Mouse (Mus musculus) intestine, postnatal 0 days (tissue): Measurements from ENCODE around the gene Immt. TPM values are rescaled to one million over a fixed set of nuclear protein-coding genes. Genes with fewer than 3 reads are reported as not detected.
"Not testable (repeated sequence)": the region's sequence is repeated elsewhere in the genome, so short reads cannot be mapped to it uniquely, and the experiment has no call there.

Experiments
- ATAC-seq: fragments of 200-750 bp; cut with Nextera tagmentation; 2 replicates; pipeline ENCODE4 v1.8.0; 2017; ENCODE audit warnings: mild to moderate bottlenecking, moderate TSS enrichment, moderate library complexity
- H3K27ac ChIP-seq: fragments of 300-500 bp; sonication (generic); 2 replicates; pipeline ENCODE4 v1.5.1; 2014; ENCODE audit warnings: mild to moderate bottlenecking, low read depth, low read length, moderate library complexity
- H3K27me3 ChIP-seq: fragments of 300-500 bp; sonication (generic); replicated peaks from 2 replicates; pipeline ENCODE4 v1.6.1; 2014; ENCODE audit warnings: low read length, mixed read lengths; ENCODE audit not compliant: control insufficient read depth, insufficient read depth
- H3K36me3 ChIP-seq: fragments of 300-500 bp; sonication (generic); 2 replicates; pipeline ENCODE4 v1.6.1; 2014; ENCODE audit warnings: mild to moderate bottlenecking, moderate library complexity; ENCODE audit not compliant: control insufficient read depth, insufficient read depth
- H3K4me1 ChIP-seq: fragments of 300-500 bp; sonication (generic); replicated peaks from 2 replicates; pipeline ENCODE4 v1.6.1; 2014; ENCODE audit warnings: antibody characterized with exemption, low read length, mixed read lengths; ENCODE audit not compliant: control insufficient read depth, insufficient read depth
- H3K4me2 ChIP-seq: fragments of 300-500 bp; sonication (generic); replicated peaks from 2 replicates; pipeline ENCODE4 v1.6.1; 2014; ENCODE audit warnings: low read depth, mild to moderate bottlenecking, moderate library complexity
- H3K4me3 ChIP-seq: fragments of 300-500 bp; sonication (generic); 2 replicates; pipeline ENCODE4 v1.5.1; 2014; ENCODE audit warnings: low read depth, low read length
- H3K9ac ChIP-seq: fragments of 300-500 bp; sonication (generic); 2 replicates; pipeline ENCODE4 v1.6.1; 2014; ENCODE audit warnings: mild to moderate bottlenecking, low read depth, low read length
- H3K9me3 ChIP-seq: fragments of 300-500 bp; sonication (generic); 2 replicates; pipeline ENCODE4 v1.6.1; 2016; ENCODE audit warnings: mixed run types; ENCODE audit not compliant: control insufficient read depth
- CTCF ChIP-seq: sonication (generic); IDR thresholded peaks from 2 replicates; pipeline ENCODE4 v1.5.1; 2016; ENCODE audit warnings: low read depth, mild to moderate bottlenecking, control low read depth, antibody characterized with exemption, moderate library complexity
- WGBS: fragments of 180-500 bp; shearing (Covaris S2); extraction: QIAGEN DNeasy Blood & Tissue Kit; methylation state at CpG from one replicate; pipeline ENCODE4 v1.1.7; 2014; 5-methylcytosine and 5-hydroxymethylcytosine counted together
- polyA plus RNA-seq: library from polyadenylated mRNA; unstranded; fragments of >200 nt; fragmentation: Nextera tagmentation; extraction: Ambion mirVana; gene quantifications from 2 replicates; pipeline ENCODE4 v1.2.1, GENCODE M21; 2015

Gene Immt
- polyA plus RNA-seq, 1 experiment from 2014 or later, result 180 TPM

DNA sequence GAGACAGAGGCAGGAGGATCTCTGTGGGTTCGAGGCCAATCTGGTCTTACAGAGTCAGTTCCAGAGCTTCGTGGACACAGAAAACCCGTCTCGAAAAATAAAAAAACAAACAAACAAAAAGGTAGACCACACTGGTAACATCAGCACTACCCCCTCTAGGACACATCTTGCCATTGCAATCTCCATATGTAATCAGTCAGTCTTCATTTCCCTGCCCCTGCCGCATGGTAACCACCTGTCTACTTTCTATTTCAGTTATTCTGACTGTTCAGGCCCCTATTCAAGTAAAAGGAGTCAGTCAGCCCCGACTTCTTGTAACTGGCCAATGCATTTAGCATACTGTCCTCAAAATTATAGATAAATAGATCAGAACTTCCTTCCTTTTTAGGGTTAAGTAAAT lies 78.7 kb downstream of the Immt start:
- Histone ChIP-seq H3K9ac (no peak overlapping the region), H3K36me3 (peaks cover 20% of the 10 kb centered on the region; the same call in 1 of the 2 replicates), H3K9me3 (no peaks in the 10 kb centered on the region), H3K4me2 (peak overlapping the region; percentile 74), H3K4me1 (no peaks in the 10 kb centered on the region), H3K27me3 (no peaks in the 10 kb centered on the region), H3K4me3 (peak overlapping the region; percentile 65; the same call in 1 of the 2 replicates), H3K27ac (no peak overlapping the region)
- 69% methylated on average over 6 of the region's 6 CpGs for WGBS
- TF ChIP-seq CTCF, result peak; percentile 45
- no peak for ATAC-seq

DNA sequence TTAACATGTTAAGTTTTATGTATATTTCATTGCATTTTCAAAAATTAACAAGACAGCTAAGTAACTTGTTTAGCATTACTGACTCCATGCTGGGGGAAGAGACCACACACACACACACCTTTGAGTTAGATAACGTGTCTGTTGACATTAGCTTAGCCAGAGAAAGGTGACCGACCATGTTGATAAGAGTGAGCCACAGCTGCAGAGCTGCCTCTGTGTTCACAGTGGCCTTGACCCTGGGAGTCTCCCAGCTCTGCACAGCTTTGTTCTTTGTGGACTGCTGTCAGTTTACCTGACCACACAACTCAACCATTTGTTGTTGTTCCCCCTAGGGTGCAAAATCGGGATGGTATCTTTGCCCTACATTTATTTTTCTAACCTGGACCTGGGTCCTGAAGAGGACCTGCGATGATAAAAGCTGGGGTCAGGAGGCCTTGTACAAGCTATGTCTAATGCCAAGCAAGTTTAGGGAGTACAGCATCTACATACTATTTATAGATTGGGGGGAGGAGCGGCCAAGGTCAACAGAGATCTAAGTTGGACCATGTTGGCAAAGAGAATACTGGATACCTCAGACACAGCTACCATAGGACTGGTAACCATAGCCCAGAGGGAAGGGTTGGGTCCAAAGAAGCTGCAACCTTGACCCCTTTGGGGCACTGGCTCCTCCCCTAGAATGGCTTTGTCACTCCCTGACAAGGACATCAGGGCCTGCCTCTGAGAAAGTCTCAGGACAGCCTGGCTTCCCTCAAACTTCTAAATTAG lies 80.7 kb downstream of the Immt start:
- 60% methylated on average over 5 of the region's 5 CpGs for WGBS
- H3K27ac ChIP-seq, result no peak overlapping the region
- no peak for TF ChIP-seq CTCF

DNA sequence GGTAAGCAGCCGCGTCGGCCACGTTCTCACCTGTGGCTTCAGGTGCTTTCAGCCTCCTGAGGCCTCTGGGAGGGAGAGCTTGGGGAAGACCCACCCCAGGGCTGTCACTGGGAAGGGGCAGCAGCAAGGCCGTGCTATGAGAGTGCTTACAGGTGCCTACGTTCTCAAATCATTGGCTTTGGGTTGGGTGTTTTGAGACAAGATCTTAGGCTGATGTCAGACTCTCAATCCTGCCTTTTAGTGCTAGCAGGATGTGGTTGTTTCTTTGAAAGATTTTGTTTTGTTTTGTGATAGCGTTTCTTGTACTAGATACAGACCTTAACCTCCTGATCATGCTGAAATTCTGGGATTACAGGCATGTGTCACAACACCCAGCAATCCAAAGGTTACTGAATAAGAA lies 89.6 kb downstream of the Immt start:
- Histone ChIP-seq H3K36me3 (peaks cover 71% of the 10 kb centered on the region), H3K4me2 (no peak overlapping the region), H3K9ac (no peak overlapping the region), H3K4me1 (no peaks in the 10 kb centered on the region), H3K9me3 (no peaks in the 10 kb centered on the region), H3K4me3 (no peak overlapping the region), H3K27ac (no peak overlapping the region), H3K27me3 (no peaks in the 10 kb centered on the region)
- no peak for ATAC-seq
- WGBS, result 96% methylated on average over 7 of the region's 7 CpGs
- TF ChIP-seq CTCF, result no peak

More for the DNA sequence above, 80.7 kb downstream of the Immt start:
- Histone ChIP-seq H3K36me3 (peaks cover 21% of the 10 kb centered on the region; the same call in 1 of the 2 replicates), H3K9ac (no peak overlapping the region), H3K27me3 (no peaks in the 10 kb centered on the region), H3K4me1 (no peaks in the 10 kb centered on the region), H3K4me2 (no peak overlapping the region), H3K4me3 (no peak overlapping the region), H3K9me3 (no peaks in the 10 kb centered on the region)
- no peak for ATAC-seq

DNA sequence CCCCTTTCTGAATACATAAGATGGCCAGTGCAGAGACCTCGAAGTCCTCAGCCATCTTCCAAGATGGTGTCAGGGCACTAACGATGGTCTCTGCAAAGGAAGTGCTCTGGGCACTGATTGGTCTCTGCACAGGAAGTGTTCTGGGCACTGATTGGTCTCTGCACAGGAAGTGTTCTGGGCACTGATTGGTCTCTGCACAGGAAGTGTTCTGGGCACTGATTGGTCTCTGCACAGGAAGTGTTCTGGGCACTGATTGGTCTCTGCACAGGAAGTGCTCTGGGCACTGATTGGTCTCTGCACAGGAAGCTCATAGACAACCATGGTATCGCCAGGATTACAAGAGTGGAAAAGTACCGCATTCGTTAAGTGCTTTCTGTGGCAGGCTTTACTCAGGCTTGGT lies 94.1 kb downstream of the Immt start:
- not testable (repeated sequence) for H3K4me2 ChIP-seq, H3K27ac ChIP-seq, ATAC-seq, H3K4me1 ChIP-seq, H3K9me3 ChIP-seq, H3K4me3 ChIP-seq, H3K27me3 ChIP-seq, H3K9ac ChIP-seq
- 85% methylated on average over 5 of the region's 5 CpGs for WGBS
- peaks cover 57% of the 10 kb centered on the region for H3K36me3 ChIP-seq

Other genes with a start within 250 kb of the Immt start
- 14.8 and 17.1 TPM in 2 replicates for gene Kdm3a, start 198.3 kb upstream of the Immt start, polyA plus RNA-seq
- 6.5 and 6.7 TPM in 2 replicates for gene Reep1, start 123.8 kb upstream of the Immt start, polyA plus RNA-seq
- 61.4 and 62.1 TPM in 2 replicates for gene Mrpl35, start 4.4 kb upstream of the Immt start, polyA plus RNA-seq
- 23.4 and 23.9 TPM in 2 replicates for gene Ptcd3, start 77.4 kb downstream of the Immt start, polyA plus RNA-seq
- 4.9 and 5.0 TPM in 2 replicates for gene Polr1a, start 77.7 kb downstream of the Immt start, polyA plus RNA-seq